Mouse (Mus musculus) CH12.LX (cell line): Measurements from ENCODE around the gene Gm10643. TPM values are rescaled to one million over a fixed set of nuclear protein-coding genes. Genes with fewer than 3 reads are reported as not detected.

ENCODE experiments used
- DNase-seq: peaks from one replicate; pipeline ENCODE4 v3.0.0-alpha.2; 2013; ENCODE audit errors: extremely low read depth
- H3K27ac ChIP-seq: 2 replicates; pipeline ENCODE4 v1.5.1; 2012; ENCODE audit warnings: low read depth, mild to moderate bottlenecking, control low read depth, moderate library complexity; ENCODE audit not compliant: insufficient read depth
- H3K27me3 ChIP-seq: replicated peaks from 2 replicates; pipeline ENCODE3; 2012; ENCODE audit warnings: inconsistent platforms
- H3K36me3 ChIP-seq, 2 experiments: replicated peaks in 1 of 2; 2 replicates each; pipeline versions ENCODE3 to v1.6.1; 2012; ENCODE audit warnings: inconsistent platforms in 1 of 2, low read length in 1 of 2, mild to moderate bottlenecking in 1 of 2, mixed read lengths in 1 of 2, moderate library complexity in 1 of 2; ENCODE audit not compliant: control insufficient read depth in 1 of 2, insufficient read depth in 1 of 2
- H3K4me1 ChIP-seq, 2 experiments: 2 replicates each; pipeline ENCODE4 v1.6.1; 2012; ENCODE audit warnings: inconsistent platforms in 1 of 2, moderate library complexity in 1 of 2; ENCODE audit not compliant: insufficient read depth in 2 of 2, control insufficient read depth in 1 of 2
- H3K4me2 ChIP-seq: 2 replicates; pipeline ENCODE4 v1.6.1; 2012; ENCODE audit warnings: low read depth, mild to moderate bottlenecking, control low read depth; ENCODE audit not compliant: poor library complexity, insufficient read depth, severe bottlenecking
- H3K4me3 ChIP-seq, 3 experiments: fragments of 150-350 bp in 1 of 3; sonication (generic) in 1 of 3; replicated peaks in 1 of 3; 2 replicates each; pipeline versions ENCODE3 to v1.5.1; 2011 to 2012; ENCODE audit warnings: low read depth in 2 of 3, low read length in 2 of 3, mild to moderate bottlenecking in 2 of 3, moderate library complexity in 2 of 3, control low read depth in 1 of 3, improper control_type of control experiment in 1 of 3, inconsistent platforms in 1 of 3, mixed read lengths in 1 of 3; ENCODE audit not compliant: poor library complexity in 1 of 3
- H3K79me2 ChIP-seq: replicated peaks from 2 replicates; pipeline ENCODE4 v1.6.1; 2012; ENCODE audit warnings: mild to moderate bottlenecking, moderate library complexity; ENCODE audit not compliant: control insufficient read depth, poor library complexity, insufficient read depth, severe bottlenecking; ENCODE audit errors: extremely low read depth
- H3K9ac ChIP-seq: 2 replicates; pipeline ENCODE4 v1.6.1; 2012; ENCODE audit warnings: low read depth, mild to moderate bottlenecking, control low read depth, moderate library complexity; ENCODE audit not compliant: insufficient read depth
- H3K9me3 ChIP-seq: replicated peaks from 2 replicates; pipeline ENCODE3; 2012; ENCODE audit warnings: low read length, inconsistent platforms, mixed read lengths
- BHLHE40 ChIP-seq: IDR thresholded peaks from 2 replicates; pipeline ENCODE4 v1.6.1; 2011; ENCODE audit warnings: mild to moderate bottlenecking, low read depth, low read length, improper control_type of control experiment
- EP300 ChIP-seq: IDR thresholded peaks from 2 replicates; pipeline ENCODE4 v1.6.1; 2011; ENCODE audit warnings: low read length, improper control_type of control experiment
- ETS1 ChIP-seq: conservative IDR thresholded peaks from 2 replicates; pipeline ENCODE4 v1.6.1; 2012; ENCODE audit warnings: low read depth, mild to moderate bottlenecking, inconsistent platforms, low read length, improper control_type of control experiment, moderate library complexity
- GABPA ChIP-seq: IDR thresholded peaks from 2 replicates; pipeline ENCODE4 v1.6.1; 2012; ENCODE audit warnings: low read depth, low read length, improper control_type of control experiment, inconsistent platforms; ENCODE audit not compliant: insufficient replicate concordance
- HCFC1 ChIP-seq: IDR thresholded peaks from 2 replicates; pipeline ENCODE4 v1.6.1; 2012; ENCODE audit warnings: low read depth, mild to moderate bottlenecking, inconsistent platforms, low read length, improper control_type of control experiment
- KAT2A ChIP-seq: IDR thresholded peaks from 2 replicates; pipeline ENCODE4 v1.6.1; 2012; ENCODE audit warnings: low read length, improper control_type of control experiment, inconsistent platforms; ENCODE audit not compliant: insufficient replicate concordance
- MAFK ChIP-seq: IDR thresholded peaks from 2 replicates; pipeline ENCODE4 v1.6.1; 2011; ENCODE audit warnings: low read length, improper control_type of control experiment; ENCODE audit not compliant: insufficient replicate concordance
- MAX ChIP-seq: IDR thresholded peaks from 2 replicates; pipeline ENCODE4 v1.6.1; 2011; ENCODE audit warnings: low read length, improper control_type of control experiment
- MEF2A ChIP-seq: IDR thresholded peaks from 2 replicates; pipeline ENCODE4 v1.6.1; 2014; ENCODE audit warnings: low read depth, mild to moderate bottlenecking, inconsistent platforms, low read length, improper control_type of control experiment, borderline replicate concordance
- MXI1 ChIP-seq: IDR thresholded peaks from 2 replicates; pipeline ENCODE4 v1.6.1; 2011; ENCODE audit warnings: mild to moderate bottlenecking, low read depth, low read length, improper control_type of control experiment
- MYC ChIP-seq: IDR thresholded peaks from 2 replicates; pipeline ENCODE4 v1.6.1; 2011; ENCODE audit warnings: low read depth, mild to moderate bottlenecking, improper control_type of control experiment, low read length
- NELFE ChIP-seq: IDR thresholded peaks from 2 replicates; pipeline ENCODE4 v1.6.1; 2011; ENCODE audit warnings: low read depth, low read length, improper control_type of control experiment
- NRF1 ChIP-seq: IDR thresholded peaks from 2 replicates; pipeline ENCODE4 v1.6.1; 2014; ENCODE audit warnings: low read depth, mild to moderate bottlenecking, inconsistent platforms, low read length, improper control_type of control experiment, moderate library complexity
- POLR2A ChIP-seq: IDR thresholded peaks from 2 replicates; pipeline ENCODE4 v1.6.1; 2011; ENCODE audit warnings: low read depth, mild to moderate bottlenecking, improper control_type of control experiment, low read length
- RAD21 ChIP-seq: IDR thresholded peaks from 2 replicates; pipeline ENCODE4 v1.6.1; 2011; ENCODE audit warnings: low read depth, mild to moderate bottlenecking, low read length, improper control_type of control experiment, moderate library complexity
- SMC3 ChIP-seq: IDR thresholded peaks from 2 replicates; pipeline ENCODE4 v1.6.1; 2011; ENCODE audit warnings: low read depth, low read length, improper control_type of control experiment
- TBP ChIP-seq: conservative IDR thresholded peaks from 2 replicates; pipeline ENCODE4 v1.6.1; 2011; ENCODE audit warnings: low read depth, low read length, improper control_type of control experiment
- TCF12 ChIP-seq: IDR thresholded peaks from 2 replicates; pipeline ENCODE4 v1.6.1; 2014; ENCODE audit warnings: low read depth, mild to moderate bottlenecking, inconsistent platforms, low read length, improper control_type of control experiment
- USF1 ChIP-seq: IDR thresholded peaks from 2 replicates; pipeline ENCODE4 v1.6.1; 2014; ENCODE audit warnings: low read depth, mild to moderate bottlenecking, inconsistent platforms, low read length, improper control_type of control experiment
- USF2 ChIP-seq: conservative IDR thresholded peaks from 2 replicates; pipeline ENCODE4 v1.6.1; 2011; ENCODE audit warnings: low read depth, low read length, improper control_type of control experiment
- ZC3H11A ChIP-seq: IDR thresholded peaks from 2 replicates; pipeline ENCODE4 v1.6.1; 2012; ENCODE audit warnings: low read depth, mild to moderate bottlenecking, inconsistent platforms, low read length, improper control_type of control experiment
- ZKSCAN1 ChIP-seq: IDR thresholded peaks from 2 replicates; pipeline ENCODE4 v1.6.1; 2012; ENCODE audit warnings: low read depth, inconsistent platforms, low read length, improper control_type of control experiment, borderline replicate concordance
- ZMIZ1 ChIP-seq: IDR thresholded peaks from 2 replicates; pipeline ENCODE4 v1.6.1; 2012; ENCODE audit warnings: low read depth, mild to moderate bottlenecking, inconsistent platforms, low read length, improper control_type of control experiment
- dilution Hi-C: fragments of 300-500 bp; cut with MboI; formaldehyde crosslinking; loops from 2 replicates; pipeline ENCODE4 v1.14.3; 2020; ENCODE audit warnings: low sequenced_read_pairs; ENCODE audit not compliant: extremely low pct_unique_long_range_greater_than_20kb, extremely low pct_ligation_motif_present
- in situ Hi-C: fragments of 300-500 bp; cut with MboI; formaldehyde crosslinking; loops from 3 replicates; pipeline ENCODE4 v1.14.3; 2019; ENCODE audit warnings: low sequenced_read_pairs, low pct_ligation_motif_present, low pct_unique_long_range_greater_than_20kb, mixed read lengths
- polyA plus RNA-seq: library from polyadenylated mRNA; unstranded; fragments of >175 nt; gene quantifications from 2 replicates; pipeline ENCODE4 v1.2.1, GENCODE M21; 2012; ENCODE audit warnings: low read depth; ENCODE audit not compliant: insufficient read length
- total RNA-seq, 2 experiments: library from RNA; depleted of rRNA; stranded (reverse); fragments of 300-350 nt in 1 of 2; fragments of >200 nt in 1 of 2; gene quantifications; 2 replicates each; pipeline ENCODE4 v1.2.3; 2012 to 2014

Gm10643 gene
- total and polyA plus RNA-seq, 3 experiments, result 0.14 to 0.76 (median 0.42) TPM

DNA sequence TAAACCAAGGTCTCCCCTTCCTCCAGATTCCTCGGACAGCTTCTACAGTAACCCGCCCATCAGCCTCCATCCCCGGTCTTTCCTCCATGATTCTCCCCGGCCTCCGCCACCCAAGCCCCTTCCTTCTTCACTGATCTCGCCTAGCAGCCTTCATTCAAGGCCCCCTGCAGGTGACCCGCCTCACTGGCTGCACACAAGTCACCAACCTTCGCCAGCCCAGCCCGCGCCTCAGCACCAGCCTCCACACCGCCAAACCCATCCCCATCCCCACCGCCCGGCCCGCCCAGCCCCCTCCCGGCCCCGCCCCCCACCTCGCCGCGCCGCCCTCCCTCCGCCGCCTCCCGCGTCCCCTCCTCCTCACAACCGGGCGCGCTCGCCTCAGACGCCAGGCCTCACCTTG is 39.3 kb upstream of the Gm10643 start (continued):
- TF ChIP-seq TBP (no peak), USF2 (no peak), SMC3 (peak; percentile 39), RAD21 (peak; percentile 17), GABPA (no peak), HCFC1 (no peak), MXI1 (peak; percentile 53; the same call in 1 of the 2 replicates), BHLHE40 (0 out of 2 replicates have a peak, but pooled peaks have one; percentile 11)

DNA sequence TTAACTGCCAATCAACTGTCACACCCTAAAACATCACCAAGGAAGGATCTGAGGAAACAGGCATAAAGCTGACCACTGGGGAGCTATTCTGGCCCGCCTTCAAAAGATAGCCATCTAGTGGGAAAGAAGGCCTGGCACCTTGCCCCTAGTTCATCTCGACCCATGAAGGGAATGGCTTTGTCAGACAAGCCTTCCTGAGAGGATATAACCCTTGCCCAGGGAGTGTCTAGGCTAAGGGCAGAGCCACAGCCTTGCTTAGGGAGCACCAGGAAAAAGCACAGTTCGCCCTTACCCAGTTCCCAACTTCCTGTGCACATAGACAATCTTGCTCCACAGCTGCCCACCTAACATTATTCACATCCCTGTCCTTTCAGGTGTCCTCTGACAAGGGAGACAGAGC is 38.7 kb upstream of the Gm10643 start:
- dilution Hi-C loops, result no loop called here
- Histone ChIP-seq H3K36me3 (peaks cover 31 to 44% of the 10 kb centered on the region in 2 experiments), H3K4me2 (peak overlapping the region; percentile 94), H3K27me3 (no peaks in the 10 kb centered on the region), H3K79me2 (peaks cover 14% of the 10 kb centered on the region), H3K9me3 (peaks cover 3% of the 10 kb centered on the region), H3K4me3 (peak overlapping the region; percentile 65 to 71 (median 68))
- TF ChIP-seq RAD21 (no peak), TBP (no peak), POLR2A (no peak), EP300 (no peak), ETS1 (no peak), SMC3 (no peak), NELFE (no peak), ZKSCAN1 (no peak), ZMIZ1 (no peak), MEF2A (no peak)
- TF ChIP-seq, all 38 proteins: peak for 0
- DNase-seq, result no peak
- Histone ChIP-seq H3K4me1 (peaks cover 15 to 34% of the 10 kb centered on the region in 2 experiments), H3K27ac (no peak overlapping the region), H3K9ac (peak overlapping the region; percentile 80; the same call in 1 of the 2 replicates)
- in situ Hi-C loops, result loop anchor here (10.0 kb wide), 1 partner anchor 49 kb away; no protein-coding TSS in a partner anchor

DNA sequence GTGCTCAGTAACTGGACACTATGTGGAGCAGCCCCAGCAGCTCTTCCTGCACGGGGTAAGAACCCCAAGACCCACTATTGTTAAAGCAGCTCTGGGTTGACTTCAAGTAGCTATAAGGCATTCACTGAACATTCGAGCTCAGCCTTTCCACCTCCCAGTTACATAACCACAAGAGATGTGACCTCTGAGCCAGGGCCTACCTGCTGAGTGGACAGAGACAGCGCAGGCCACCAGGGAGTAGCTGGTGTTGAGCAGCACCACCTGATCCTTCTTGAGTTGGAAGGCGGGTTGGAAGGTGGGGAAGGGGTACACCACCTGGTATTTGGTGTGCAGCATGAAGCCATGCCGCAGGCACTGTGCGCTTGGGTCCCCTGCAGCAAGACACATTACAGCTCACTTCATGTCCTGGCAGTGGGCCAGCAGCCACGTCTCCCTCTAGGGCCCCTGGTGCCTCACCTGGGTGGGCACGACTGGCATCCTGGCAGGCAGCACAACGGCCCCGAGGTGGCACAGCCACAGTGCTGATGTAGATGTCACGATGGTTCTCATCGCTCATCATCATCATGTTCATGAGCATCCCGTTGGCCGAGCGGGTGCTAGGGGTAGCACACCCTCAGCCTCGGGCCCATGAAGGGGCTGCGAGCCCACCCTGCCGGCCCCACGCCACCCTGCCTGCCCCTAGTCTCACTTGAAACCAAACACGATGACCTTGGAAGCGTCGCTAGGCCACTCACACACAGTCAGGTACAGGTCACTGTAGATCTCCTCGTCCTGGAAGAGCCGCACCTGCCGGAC is 36.7 kb upstream of the Gm10643 start:
- no peak overlapping the region for H3K9ac ChIP-seq
- no peak for TF ChIP-seq TBP
- TF ChIP-seq NRF1, result no peak
- TF ChIP-seq TCF12, result no peak
- no peak for TF ChIP-seq MYC
- TF ChIP-seq ZMIZ1, result no peak
- no peak for TF ChIP-seq BHLHE40
- no peak for TF ChIP-seq USF2
- TF ChIP-seq RAD21, result no peak
- no peak for TF ChIP-seq NELFE
- no peak for TF ChIP-seq USF1
- no peak for TF ChIP-seq MAX
- TF ChIP-seq ZC3H11A, result no peak
- no peak for TF ChIP-seq KAT2A
- TF ChIP-seq MAFK, result no peak
- TF ChIP-seq, all 38 proteins: peak for 0
- H3K36me3 ChIP-seq, result peaks cover 50 to 63% of the 10 kb centered on the region in 2 experiments
- H3K4me3 ChIP-seq, result no peak overlapping the region
- in situ Hi-C loops, result loop anchor here (10.0 kb wide), 1 partner anchor 47 kb away; no protein-coding TSS in a partner anchor
- peaks cover 14% of the 10 kb centered on the region for H3K79me2 ChIP-seq
- DNase-seq, result no peak
- dilution Hi-C loops, result no loop called here
- H3K9me3 ChIP-seq, result no peaks in the 10 kb centered on the region
- H3K27ac ChIP-seq, result no peak overlapping the region
- H3K4me2 ChIP-seq, result no peak overlapping the region
- H3K4me1 ChIP-seq, result peaks cover 15 to 33% of the 10 kb centered on the region in 2 experiments
- no peaks in the 10 kb centered on the region for H3K27me3 ChIP-seq
